Mouse (Mus musculus) T-helper 17 cell (primary cell): ENCODE results near the gene Chst2.

ENCODE experiments used
- in situ Hi-C, 2 experiments: fragments of 300-600 bp; cut with MboI, MseI; formaldehyde crosslinking; loops; 1 replicate in 1 of 2; 2 replicates in 1 of 2; pipeline ENCODE4 v1.15.1; 2025; ENCODE audit warnings: high pct_unique_total_duplicates in 2 of 2

Chst2 gene

DNA sequence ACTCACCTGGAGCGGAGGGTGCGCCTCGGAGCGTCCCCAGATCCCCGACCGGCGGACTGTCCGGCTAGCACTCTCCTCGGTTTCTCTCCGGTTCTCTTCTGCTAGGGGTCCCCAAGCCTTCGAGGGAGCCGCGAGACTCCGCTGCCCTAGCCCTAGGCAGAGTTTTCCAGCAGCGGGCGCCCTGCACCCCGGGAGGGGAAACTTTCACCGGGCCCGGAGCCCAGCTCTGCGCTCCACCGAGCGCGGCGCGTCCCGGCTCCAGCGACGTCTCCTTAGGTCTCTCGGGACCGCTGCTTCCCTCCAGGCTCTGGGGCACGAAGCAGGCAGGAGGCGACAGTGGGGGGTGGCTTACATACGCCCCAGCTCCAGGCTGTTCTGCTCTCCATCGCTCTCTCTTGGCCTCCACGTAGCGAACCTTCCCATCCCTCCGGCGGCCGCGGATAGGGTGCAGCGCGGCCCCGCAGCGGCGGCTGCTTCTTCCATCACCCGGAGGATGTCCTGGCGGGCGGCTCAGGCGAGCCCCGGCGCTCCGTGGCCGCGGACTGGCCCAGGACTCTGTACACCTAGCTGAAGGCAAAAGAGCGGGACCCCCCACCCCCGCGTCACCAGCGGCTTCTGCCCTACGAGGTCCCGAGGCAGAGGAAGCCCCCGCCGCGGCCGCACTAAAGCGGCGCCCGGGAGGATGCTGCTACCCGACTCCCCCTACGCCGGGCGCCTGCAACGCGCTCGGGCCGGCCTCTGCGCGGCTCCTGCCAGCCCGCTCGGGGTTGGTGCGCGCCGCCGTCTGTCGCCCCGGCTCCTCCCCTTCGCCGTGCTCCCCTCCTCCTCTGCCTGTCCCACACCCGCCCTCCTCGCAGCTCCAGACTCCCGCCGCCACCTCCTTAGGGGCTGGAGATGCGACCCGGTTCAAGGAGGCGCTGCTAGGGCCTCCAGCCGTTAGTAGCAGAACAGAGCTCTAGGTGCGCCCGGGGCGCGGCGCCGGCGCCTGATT, at the start of gene Chst2:
Gene Chst2 (minus strand): TSS at position 152 of the 991 bp plus-strand sequence.
- in situ Hi-C loops, result loop anchor here (5.0 to 10.0 kb wide), 7 partner anchors 125 to 1348 kb away; partner anchors contain the start of gene Zbtb38 (in 1 of the 2)

DNA sequence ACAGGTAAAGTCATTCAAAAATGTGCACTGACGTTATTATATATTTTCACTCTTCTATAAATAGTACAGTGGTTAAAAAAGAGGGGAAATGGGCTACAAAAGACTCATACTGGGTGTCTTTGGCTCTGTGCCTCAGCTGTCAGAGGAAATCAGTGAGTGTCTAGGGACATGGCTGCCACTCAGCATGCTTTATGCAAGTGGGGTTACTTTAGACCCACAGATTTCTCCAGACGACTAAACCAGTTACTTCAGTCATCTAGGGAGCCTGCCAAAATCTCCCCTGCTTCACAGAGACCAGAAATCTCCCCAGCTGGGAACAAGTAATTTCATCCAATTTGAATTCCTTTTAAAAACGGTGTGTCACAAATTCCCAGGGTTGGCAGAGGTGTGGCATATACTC, 45.4 kb upstream of the Chst2 start:
- in situ Hi-C loops, result no loop called here

DNA sequence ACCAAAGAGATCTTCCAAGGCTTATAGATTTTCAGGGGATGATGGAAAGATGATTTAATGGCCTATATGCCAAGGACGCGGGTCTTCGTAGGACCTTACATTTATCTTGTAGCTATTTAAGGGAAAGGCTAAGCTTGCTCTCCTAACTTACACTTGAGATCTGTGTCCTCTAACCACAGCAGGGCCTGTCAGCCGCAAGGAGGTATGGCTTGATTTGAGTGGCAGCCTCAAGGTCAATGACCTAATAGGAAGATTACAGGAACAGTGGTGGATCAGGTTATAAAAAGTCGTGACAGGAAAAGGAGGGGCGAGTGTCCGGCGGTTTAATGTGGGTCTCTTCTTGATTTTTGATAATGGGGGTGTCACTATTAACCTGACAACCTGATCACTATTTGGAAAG, 44.1 kb upstream of the Chst2 start:
- in situ Hi-C loops, result no loop called here

DNA sequence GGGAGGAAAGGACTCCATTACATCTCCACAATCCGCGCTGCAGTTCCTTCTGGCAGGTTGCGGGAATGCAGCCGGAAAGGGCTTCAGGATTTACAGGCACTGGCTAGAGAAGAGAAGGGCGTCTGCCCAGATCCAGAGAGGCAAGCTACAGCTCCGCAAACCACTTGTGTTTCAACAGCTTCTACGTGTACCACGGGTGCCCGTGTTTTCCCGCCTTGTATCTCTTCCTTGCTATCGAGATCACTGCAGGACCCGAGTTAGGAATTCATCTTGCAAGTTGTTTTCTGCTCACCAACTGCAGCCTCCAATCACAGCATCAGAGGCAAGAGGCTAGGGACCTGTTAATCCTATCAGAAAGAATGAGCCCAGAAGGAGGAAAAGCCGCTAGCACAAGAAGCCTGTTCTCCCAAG, 35.8 kb upstream of the Chst2 start:
- in situ Hi-C loops, result no loop called here

DNA sequence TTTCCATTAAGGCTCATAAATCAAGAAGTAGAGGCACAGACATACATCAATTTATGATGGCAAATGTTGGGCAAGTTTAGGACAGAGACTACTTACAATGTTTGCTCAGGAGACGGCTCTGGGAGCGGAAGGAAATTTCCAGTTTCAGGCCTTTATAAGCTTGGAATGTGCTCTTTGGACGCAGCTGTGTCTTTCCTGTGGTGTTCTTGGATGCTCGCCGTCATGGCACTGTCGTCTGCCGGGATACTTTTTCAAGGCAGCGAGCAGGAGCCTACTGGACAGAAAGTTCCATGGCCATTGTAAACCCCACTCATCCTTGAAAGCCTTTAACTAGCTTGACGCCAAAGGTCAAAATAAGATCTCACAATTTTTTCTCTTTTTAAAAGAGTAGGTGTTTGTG, 31.4 kb upstream of the Chst2 start:
- in situ Hi-C loops, result loop anchor here in 1 of 2 experiments (10.0 kb wide), 1 partner anchor 1403 kb away; no protein-coding TSS in a partner anchor

DNA sequence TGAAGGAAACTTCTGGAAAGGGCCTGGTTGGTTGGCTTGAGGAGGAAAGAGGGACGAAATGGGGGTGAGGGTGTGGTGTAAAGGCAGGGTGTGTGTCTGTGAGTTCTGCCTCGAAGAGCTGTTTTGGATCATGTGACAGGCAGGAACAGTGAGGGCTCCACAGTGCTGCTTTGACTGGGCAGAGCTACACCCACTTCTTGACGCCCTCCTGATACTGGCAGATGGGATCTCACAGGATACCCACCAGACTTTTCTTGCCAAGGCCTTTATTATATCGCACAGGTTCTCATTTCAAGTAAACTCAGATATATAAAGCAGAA, 29.7 kb upstream of the Chst2 start:
- in situ Hi-C loops, result loop anchor here in 1 of 2 experiments (10.0 kb wide), 1 partner anchor 1401 kb away; no protein-coding TSS in a partner anchor

DNA sequence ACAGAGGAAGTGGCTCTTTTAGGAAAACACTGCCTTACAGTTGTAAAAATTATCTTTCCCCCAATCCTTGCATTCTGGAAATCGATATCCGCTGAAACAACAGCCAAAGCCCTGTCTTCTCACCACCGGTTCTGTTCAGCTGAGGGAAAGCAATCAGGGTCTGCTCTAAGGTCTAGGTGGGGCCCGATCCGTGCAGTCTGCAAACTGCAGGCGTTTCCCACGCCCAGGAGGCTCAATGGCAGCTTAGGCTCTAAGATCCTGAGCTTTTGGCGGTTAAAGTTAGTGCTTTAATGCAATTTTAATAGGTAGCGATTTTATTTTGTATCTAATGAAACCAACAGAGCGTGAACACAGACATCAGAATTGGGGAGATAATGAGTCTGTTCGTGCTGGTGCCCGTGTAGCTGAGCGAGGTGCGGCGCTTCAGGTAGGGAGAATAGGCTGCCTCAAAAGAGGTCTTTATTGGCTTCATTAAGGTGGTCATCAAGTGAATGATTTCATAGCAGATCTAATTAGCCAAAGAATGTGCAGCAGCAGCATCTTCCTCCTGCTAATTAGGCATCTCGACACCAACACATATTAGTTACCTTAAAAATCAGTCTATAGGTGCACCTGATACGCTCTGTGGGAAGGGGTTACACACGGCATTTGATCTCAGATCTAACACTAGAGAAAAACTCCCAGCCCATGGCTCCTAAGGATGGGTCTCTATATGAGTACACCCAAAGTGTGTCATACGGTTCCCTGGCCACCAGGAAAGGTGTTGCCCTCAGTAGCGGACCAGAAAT, 29.2 kb upstream of the Chst2 start:
- in situ Hi-C loops, result loop anchor here in 1 of 2 experiments (10.0 kb wide), 1 partner anchor 1401 kb away; no protein-coding TSS in a partner anchor

DNA sequence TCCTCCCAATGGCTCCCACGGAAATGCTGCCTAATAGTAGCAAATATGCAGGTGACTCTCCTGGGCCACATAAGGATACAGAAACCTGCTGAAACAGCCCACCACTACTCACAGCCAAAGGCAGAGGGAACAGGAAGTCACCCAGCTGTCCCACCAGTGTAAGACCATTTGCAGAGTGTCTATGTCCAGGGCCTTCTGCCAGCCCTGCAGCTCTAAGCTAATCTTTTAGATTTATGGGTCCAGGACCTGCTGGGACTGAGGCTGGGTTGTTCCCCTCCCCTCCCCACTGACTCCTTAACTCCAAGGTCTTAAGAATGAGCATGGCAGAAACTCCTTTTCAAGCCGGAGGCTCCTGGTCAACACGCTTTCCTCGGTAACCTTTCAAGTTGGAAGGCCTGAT, 21.8 kb upstream of the Chst2 start:
- in situ Hi-C loops, result loop anchor here in 1 of 2 experiments (10.0 kb wide), 1 partner anchor 1033 kb away; no protein-coding TSS in a partner anchor

DNA sequence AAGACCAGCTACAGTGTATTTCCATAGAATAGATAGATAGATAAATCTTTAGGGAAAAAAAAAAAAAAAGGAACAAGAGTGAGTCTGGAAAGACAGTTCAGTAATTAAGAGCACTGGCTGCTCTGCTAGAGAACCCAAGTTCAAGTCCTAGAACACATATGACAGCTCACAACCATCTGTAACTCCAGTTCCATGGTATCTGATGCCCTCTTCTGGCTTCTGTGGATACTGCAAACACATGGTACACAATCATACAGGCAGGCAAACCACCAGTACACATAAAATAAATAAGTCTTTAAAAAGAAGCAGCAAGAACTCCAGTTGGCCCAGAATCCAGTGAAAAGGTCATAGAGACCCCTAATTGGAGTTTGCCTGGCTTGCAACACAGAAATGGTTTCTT, 7.4 kb upstream of the Chst2 start:
- in situ Hi-C loops, result loop anchor here in 1 of 2 experiments (10.0 kb wide), 1 partner anchor 971 kb away; no protein-coding TSS in a partner anchor

DNA sequence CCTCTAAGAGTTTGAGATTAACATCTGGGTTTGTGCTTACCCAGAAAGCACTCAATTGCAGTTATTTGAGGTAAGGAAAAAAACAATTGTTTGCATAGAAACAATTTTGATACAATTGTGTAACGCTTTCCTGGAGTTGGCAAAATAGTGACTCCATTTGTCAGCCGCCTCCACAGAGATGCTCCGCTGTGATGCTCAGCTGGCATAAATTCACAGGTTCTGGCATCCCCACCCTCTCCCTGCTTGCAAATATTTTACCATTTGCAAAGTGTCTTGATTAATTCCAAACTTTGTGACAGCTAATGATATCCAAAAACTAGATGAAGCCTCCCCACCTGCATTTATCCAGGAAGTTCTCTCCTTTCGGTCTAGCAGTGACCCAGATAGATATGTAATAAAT, 5.5 kb upstream of the Chst2 start:
- in situ Hi-C loops, result loop anchor here in 1 of 2 experiments (10.0 kb wide), 1 partner anchor 973 kb away; no protein-coding TSS in a partner anchor

DNA sequence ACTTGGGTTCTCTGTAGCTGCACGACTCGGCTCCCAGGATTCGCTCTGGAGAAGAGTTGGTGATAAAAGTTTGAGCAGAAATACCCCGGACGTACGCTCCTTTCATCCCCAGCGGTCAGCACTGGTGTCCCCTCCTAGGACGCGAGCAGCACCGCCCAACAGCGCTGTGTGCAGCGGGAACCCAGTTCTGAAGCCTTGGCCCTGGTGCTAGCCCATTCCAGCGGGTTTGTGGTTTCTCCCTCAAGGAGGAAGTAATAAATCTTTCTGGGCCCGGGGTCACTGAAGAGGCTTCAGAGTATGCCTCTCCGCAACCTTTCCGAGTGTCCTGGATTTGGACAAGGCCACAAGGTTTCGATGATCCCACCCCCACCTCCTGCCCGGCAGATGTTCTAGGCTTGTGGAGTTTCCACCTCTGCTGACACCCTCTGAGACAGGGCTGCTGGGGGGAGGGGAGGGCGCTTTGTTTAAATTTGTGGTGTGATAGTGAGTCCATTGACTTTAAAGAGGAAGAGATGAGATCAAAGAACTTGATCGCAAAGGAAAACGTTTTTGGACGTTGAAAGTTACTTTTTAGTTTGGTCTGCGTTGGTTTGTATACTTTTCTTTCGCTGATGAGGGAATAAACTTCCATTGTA, 1.2 kb upstream of the Chst2 start:
- in situ Hi-C loops, result loop anchor here (5.0 to 10.0 kb wide), 7 partner anchors 125 to 1347 kb away; partner anchors contain the start of gene Zbtb38 (in 1 of the 2)

DNA sequence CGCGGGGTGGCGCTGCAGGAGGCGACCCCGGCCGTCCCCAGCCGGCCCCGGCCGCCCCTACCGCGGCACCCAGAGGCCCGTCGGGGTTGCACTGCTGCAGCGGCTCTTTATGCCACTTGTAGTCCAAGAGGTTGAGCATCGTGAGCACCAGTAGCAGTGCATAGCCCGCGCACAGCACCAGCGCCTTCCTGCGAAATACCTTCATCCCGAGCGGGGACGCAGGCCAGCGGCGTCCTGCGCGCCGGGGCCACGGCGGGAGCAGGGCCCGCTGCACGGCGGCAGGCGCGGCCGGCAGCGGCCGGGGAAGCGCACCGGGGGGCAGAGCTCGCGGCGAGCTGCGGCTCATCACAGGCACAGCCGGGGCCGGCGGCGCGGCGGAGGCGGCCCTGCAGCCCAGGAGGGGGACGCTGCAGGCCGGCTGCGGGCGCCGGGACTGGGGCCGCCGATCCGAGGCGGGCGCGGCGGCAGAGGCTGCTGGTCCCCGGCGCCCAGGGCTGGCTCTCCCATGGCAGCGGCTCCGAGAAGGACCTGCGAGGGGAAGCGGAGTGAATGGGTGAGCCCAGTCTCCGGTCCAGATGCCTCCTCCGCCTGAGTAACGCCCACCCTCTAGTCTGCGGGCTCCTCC, 464 bp downstream of the Chst2 start:
- in situ Hi-C loops, result loop anchor here (5.0 to 10.0 kb wide), 7 partner anchors 124 to 1349 kb away; partner anchors contain the start of gene Zbtb38 (in 1 of the 2)

DNA sequence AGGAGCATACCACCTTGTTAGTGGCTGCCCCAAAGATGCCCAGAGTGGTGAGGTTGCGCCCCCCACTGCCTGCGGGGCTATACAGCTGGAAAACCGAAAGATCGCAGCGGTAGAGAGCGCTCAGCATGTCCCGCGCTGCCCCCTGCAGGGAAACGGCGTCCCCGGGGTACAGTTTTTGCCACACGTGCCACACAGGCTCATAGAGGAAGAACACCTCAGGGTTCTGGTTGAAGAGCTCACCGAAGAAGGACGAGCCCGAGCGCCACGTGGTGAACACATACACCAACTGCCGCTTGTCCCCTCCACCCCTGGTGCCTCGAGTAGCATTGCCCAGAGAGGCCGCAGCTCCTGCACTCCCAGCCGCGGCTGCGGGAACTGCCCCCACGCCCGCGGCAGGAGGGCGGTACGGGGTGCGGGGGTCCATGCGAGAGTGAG, 994 bp downstream of the Chst2 start:
- in situ Hi-C loops, result loop anchor here (5.0 to 10.0 kb wide), 7 partner anchors 123 to 1349 kb away; partner anchors contain the start of gene Zbtb38 (in 1 of the 2)

DNA sequence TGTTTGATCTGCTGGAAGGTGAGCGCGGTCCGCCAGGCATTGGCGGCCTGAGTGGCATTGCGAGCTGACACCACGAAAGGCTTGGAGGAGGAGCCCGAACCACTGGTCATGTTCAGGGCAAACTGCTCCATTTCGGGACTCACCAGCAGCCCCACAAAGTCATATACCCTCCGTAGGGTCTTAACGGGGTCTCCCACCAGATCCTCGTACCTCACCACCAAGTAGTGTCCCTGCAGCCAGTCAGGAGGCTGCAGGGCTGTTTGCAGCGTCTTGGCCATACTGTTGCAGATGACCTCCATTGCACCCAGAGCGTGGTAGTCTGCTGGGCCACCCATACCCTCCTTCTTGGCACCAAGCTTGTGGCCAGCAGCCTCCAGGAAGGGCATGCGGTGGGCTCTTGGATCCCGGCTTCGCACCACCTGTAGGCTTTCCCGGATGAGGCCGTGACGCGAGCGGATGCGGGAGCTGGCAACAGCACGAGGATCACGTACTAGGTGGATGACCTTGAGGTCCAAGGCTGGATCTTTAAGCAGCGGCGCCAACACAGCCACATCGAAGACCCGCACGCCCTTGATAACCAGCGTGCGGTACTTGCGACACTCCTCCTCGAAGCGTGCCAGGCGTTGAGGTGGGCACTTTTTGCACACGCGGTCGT, 1.6 kb downstream of the Chst2 start:
- in situ Hi-C loops, result loop anchor here (5.0 to 10.0 kb wide), 7 partner anchors 123 to 1350 kb away; partner anchors contain the start of gene Zbtb38 (in 1 of the 2)

DNA sequence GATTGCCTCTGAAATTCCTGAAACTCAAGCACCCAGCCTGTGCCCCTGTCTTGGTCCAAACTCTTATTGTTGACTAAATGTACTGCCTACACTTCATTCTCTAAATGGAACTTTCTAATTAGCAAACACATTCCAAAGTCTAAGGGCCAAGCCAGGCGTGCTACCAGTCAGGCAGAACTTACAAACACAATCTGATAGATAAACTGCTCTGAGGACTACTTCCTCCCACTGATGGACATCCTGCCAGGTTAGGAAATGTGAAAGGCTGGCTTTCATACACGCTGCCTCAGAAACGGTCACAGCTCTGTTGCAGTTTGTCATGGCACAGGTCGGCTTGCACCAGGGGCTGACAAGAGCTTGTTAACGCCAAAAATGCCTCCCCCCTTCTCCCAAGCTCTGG, 4.8 kb downstream of the Chst2 start:
- in situ Hi-C loops, result loop anchor here in 1 of 2 experiments (10.0 kb wide), 1 partner anchor 1353 kb away; the partner anchor contains the start of gene Zbtb38

DNA sequence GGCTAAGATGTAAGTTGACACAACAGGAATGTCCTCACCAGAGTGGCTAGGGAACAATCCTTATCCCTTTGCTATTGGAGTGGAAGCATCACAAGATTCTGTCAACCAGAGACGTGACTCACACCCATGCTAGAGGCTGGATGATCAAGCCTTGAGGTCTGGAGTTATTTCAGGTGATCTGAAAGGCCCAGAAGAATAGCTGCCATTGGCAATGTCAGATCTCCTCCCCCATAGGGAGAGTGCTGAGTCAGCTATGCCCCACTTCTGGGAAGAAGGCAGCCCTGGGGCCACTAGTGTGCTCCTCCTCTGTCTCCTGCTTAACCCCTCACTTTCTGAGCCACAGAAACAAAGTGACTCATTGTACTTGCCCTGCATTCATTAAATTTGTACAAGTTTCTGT, 14.5 kb downstream of the Chst2 start:
- in situ Hi-C loops, result loop anchor here in 1 of 2 experiments (5.0 kb wide), 1 partner anchor 125 kb away; no protein-coding TSS in a partner anchor

DNA sequence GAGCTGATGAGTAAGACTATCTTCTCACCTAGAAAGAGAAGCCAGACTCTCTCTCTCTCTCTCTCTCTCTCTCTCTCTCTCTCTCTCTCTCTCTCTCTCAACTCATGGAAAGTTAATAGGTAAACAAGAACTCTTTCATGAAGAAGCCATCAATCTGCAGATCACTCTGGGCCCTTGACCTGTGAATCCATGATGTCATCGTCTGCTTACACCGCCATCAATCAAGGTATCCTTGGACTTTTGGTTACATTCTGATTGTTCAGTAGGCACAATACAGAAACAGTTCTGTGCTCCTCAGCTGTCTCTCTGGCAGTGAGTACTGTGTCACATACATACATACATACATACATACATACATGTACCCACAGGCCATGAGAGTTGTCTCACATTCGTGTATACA, 16.6 kb downstream of the Chst2 start:
- in situ Hi-C loops, result loop anchor here in 1 of 2 experiments (5.0 kb wide), 1 partner anchor 123 kb away; no protein-coding TSS in a partner anchor

DNA sequence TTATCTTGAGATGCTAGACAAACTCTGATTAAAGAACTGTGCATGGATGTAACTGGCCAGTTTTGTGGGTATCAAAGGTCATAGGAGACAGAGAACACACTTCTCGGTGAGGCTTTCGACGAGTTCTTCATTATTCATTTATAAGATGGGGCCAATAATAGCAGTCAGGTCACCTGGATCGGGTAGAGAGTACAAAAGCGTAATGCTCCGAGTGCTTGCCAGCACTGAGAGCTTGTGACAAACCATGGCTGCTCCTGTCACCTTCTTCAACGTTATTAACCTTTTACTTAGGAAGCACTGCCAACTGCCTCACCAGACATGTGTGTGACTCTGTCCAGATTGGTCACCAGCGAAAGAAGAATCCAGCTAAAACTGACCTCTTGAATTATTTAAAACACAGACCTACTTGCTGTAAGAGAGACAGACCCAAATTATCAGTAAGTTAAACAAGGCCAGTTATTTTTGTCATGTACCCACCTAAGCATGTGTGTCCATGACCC, 18.6 kb downstream of the Chst2 start:
- in situ Hi-C loops, result no loop called here

DNA sequence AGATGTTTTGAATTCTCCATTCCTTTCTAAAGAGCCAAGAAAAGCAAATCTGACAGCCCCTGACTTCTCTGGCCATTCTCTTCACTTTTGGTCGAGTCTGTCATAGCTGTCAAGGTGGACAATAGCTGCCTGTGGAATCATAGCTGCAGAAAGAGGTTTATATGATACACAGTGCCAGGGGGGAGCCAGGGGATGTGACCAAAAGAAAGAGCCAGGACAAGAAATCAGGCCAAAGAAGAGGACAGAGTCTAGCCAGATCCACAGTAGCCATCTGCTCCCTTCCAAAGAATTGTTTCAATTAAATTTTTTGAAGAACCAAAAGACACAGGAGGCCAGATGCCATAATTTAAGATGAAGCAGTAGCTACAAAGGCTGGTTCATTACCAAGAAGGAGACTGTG, 30.6 kb downstream of the Chst2 start:
- in situ Hi-C loops, result no loop called here
